Mouse (Mus musculus): ENCODE measurements around the gene Pom121l2. TPM values are rescaled to one million over a fixed set of nuclear protein-coding genes. Genes with fewer than 3 reads are reported as not detected.
A peak's percentile ranks its signal among the peaks of the same experiment; 100 is the strongest.

Pom121l2 gene
- polyA plus RNA-seq, 1 experiment from 2014 or later = not detected

Small RNA genes within 50 kb of the gene (microRNA-seq; reads per million reads assigned to microRNA genes)
- 5.3 reads per million, percentile 13 among the genes with 10 or more reads in this experiment for gene Gm44390 (ENCODE audit: borderline number of aligned reads)

Other genes starting within 250 kb of the Pom121l2 start
- gene Hist1h4j, start 246.1 kb upstream of the Pom121l2 start, polyA plus RNA-seq (2014; fragmentation: Nextera tagmentation; extraction: Ambion mirVana) = 0.80 and 1.1 TPM in 2 replicates
- gene Hist1h4k, start 230.7 kb upstream of the Pom121l2 start, polyA plus RNA-seq (2014; fragmentation: Nextera tagmentation; extraction: Ambion mirVana) = 2.4 and 5.1 TPM in 2 replicates
- gene Hist1h2ak, start 227.4 kb upstream of the Pom121l2 start, polyA plus RNA-seq (2014; fragmentation: Nextera tagmentation; extraction: Ambion mirVana) = 7.6 and 7.7 TPM in 2 replicates
- 1.9 and 2.0 TPM in 2 replicates for gene Hist1h2bn, start 227.1 kb upstream of the Pom121l2 start, polyA plus RNA-seq (2014; fragmentation: Nextera tagmentation; extraction: Ambion mirVana)
- gene Hist1h1b, start 200.6 kb upstream of the Pom121l2 start, polyA plus RNA-seq (2014; fragmentation: Nextera tagmentation; extraction: Ambion mirVana) = 19.0 and 20.4 TPM in 2 replicates
- 194 and 232 TPM in 2 replicates for gene Hist1h3i, start 197.8 kb upstream of the Pom121l2 start, polyA plus RNA-seq (2014; fragmentation: Nextera tagmentation; extraction: Ambion mirVana)
- 5.8 and 12.6 TPM in 2 replicates for gene Hist1h2an, start 194.0 kb upstream of the Pom121l2 start, polyA plus RNA-seq (2014; fragmentation: Nextera tagmentation; extraction: Ambion mirVana)
- 0.86 and 1.6 TPM in 2 replicates for gene Hist1h2bp, start 193.7 kb upstream of the Pom121l2 start, polyA plus RNA-seq (2014; fragmentation: Nextera tagmentation; extraction: Ambion mirVana)
- 12.7 and 19.5 TPM in 2 replicates for gene Hist1h2bq, start 171.0 kb upstream of the Pom121l2 start, polyA plus RNA-seq (2014; fragmentation: Nextera tagmentation; extraction: Ambion mirVana)
- gene Hist1h2ao, start 170.7 kb upstream of the Pom121l2 start, polyA plus RNA-seq (2014; fragmentation: Nextera tagmentation; extraction: Ambion mirVana) = 2.2 TPM in 1 of 2 replicates, not detected in the other
- not detected in 2 replicates for gene Hist1h4m, start 169.4 kb upstream of the Pom121l2 start, polyA plus RNA-seq (2014; fragmentation: Nextera tagmentation; extraction: Ambion mirVana)
- gene Hist1h4n, start 149.0 kb upstream of the Pom121l2 start, polyA plus RNA-seq (2014; fragmentation: Nextera tagmentation; extraction: Ambion mirVana) = 14.6 and 15.4 TPM in 2 replicates
- gene Hist1h2ap, start 147.7 kb upstream of the Pom121l2 start, polyA plus RNA-seq (2014; fragmentation: Nextera tagmentation; extraction: Ambion mirVana) = 4,759 and 5,033 TPM in 2 replicates
- gene Hist1h2br, start 147.5 kb upstream of the Pom121l2 start, polyA plus RNA-seq (2014; fragmentation: Nextera tagmentation; extraction: Ambion mirVana) = 12.6 and 19.7 TPM in 2 replicates
- 5.1 and 5.9 TPM in 2 replicates for gene Zfp184, start 36.1 kb upstream of the Pom121l2 start, polyA plus RNA-seq (2014; fragmentation: Nextera tagmentation; extraction: Ambion mirVana)
- gene Prss16, start 28.5 kb downstream of the Pom121l2 start, polyA plus RNA-seq (2014; fragmentation: Nextera tagmentation; extraction: Ambion mirVana) = 0.48 and 0.86 TPM in 2 replicates
- 10.7 and 13.3 TPM in 2 replicates for gene Hist1h2ah, start 54.4 kb downstream of the Pom121l2 start, polyA plus RNA-seq (2014; fragmentation: Nextera tagmentation; extraction: Ambion mirVana)
- gene Hist1h2bk, start 54.7 kb downstream of the Pom121l2 start, polyA plus RNA-seq (2014; fragmentation: Nextera tagmentation; extraction: Ambion mirVana) = 4.1 and 4.6 TPM in 2 replicates
- 36.9 and 39.3 TPM in 2 replicates for gene Hist1h4i, start 60.2 kb downstream of the Pom121l2 start, polyA plus RNA-seq (2014; fragmentation: Nextera tagmentation; extraction: Ambion mirVana)
- gene Hist1h2ag, start 61.8 kb downstream of the Pom121l2 start, polyA plus RNA-seq (2014; fragmentation: Nextera tagmentation; extraction: Ambion mirVana) = 26.4 and 36.7 TPM in 2 replicates
- gene Hist1h2bj, start 62.0 kb downstream of the Pom121l2 start, polyA plus RNA-seq (2014; fragmentation: Nextera tagmentation; extraction: Ambion mirVana) = 11.2 and 13.2 TPM in 2 replicates
- not detected in 2 replicates for gene Vmn1r188, start 103.2 kb downstream of the Pom121l2 start, polyA plus RNA-seq (2014; fragmentation: Nextera tagmentation; extraction: Ambion mirVana)
- not detected in 2 replicates for gene Vmn1r189, start 124.6 kb downstream of the Pom121l2 start, polyA plus RNA-seq (2014; fragmentation: Nextera tagmentation; extraction: Ambion mirVana)
- gene Vmn1r191, start 202.8 kb downstream of the Pom121l2 start, polyA plus RNA-seq (2014; fragmentation: Nextera tagmentation; extraction: Ambion mirVana) = not detected in 2 replicates
- not detected in 2 replicates for gene Vmn1r192, start 209.9 kb downstream of the Pom121l2 start, polyA plus RNA-seq (2014; fragmentation: Nextera tagmentation; extraction: Ambion mirVana)
- gene Vmn1r193, start 242.0 kb downstream of the Pom121l2 start, polyA plus RNA-seq (2014; fragmentation: Nextera tagmentation; extraction: Ambion mirVana) = not detected in 2 replicates